Mouse (Mus musculus) heart, adult 2 months (tissue): ENCODE measurements at regions not wholly inside any gene's neighbourhood (a gene's known extent, or its start where the extent isn't known, plus 50 kb on each side); places are given as distances from the start of the nearest gene placed in this dataset.

Experiments used
- CTCF ChIP-seq: fragments of 200-600 bp; IDR thresholded peaks from 2 replicates; pipeline ENCODE4 v1.8.1; 2022; ENCODE audit warnings: antibody characterized with exemption, mild to moderate bottlenecking, moderate library complexity
- EP300 ChIP-seq: fragments of 200-500 bp; IDR thresholded peaks from 2 replicates; pipeline ENCODE4 v1.6.1; 2011; ENCODE audit warnings: low read depth, low read length, control low read depth; ENCODE audit not compliant: insufficient read depth
- POLR2A ChIP-seq: fragments of 200-500 bp; IDR thresholded peaks from 2 replicates; pipeline ENCODE4 v1.6.1; 2011; ENCODE audit warnings: mild to moderate bottlenecking, low read depth, low read length, control low read depth; ENCODE audit not compliant: insufficient read depth

GRCm38 (mm10) chr16:24102854-24103690 lies 114.4 kb upstream of the Bcl6 start:
- no peak for TF ChIP-seq POLR2A
- no peak for TF ChIP-seq EP300
- no peak for TF ChIP-seq CTCF
